Mouse (Mus musculus) limb, embryonic 15.5 days (tissue): ENCODE measurements around the gene Zfp37. TPM values are rescaled to one million over a fixed set of nuclear protein-coding genes. Genes with fewer than 3 reads are reported as not detected.

ENCODE experiments used
- ATAC-seq: fragments of 200-750 bp; cut with Nextera tagmentation; 2 replicates; pipeline ENCODE4 v1.8.0; 2017; ENCODE audit warnings: low read depth, moderate TSS enrichment; ENCODE audit not compliant: insufficient number of reproducible peaks, low FRiP score, low TSS enrichment
- H3K27ac ChIP-seq: fragments of 300-500 bp; sonication (generic); 2 replicates; pipeline ENCODE4 v1.5.1; 2015; ENCODE audit warnings: moderate library complexity, mild to moderate bottlenecking, inconsistent platforms
- H3K27me3 ChIP-seq: fragments of 300-500 bp; sonication (generic); 2 replicates; pipeline ENCODE4 v1.6.1; 2015; ENCODE audit warnings: inconsistent platforms
- H3K36me3 ChIP-seq: fragments of 300-500 bp; sonication (generic); 2 replicates; pipeline ENCODE4 v1.6.1; 2015; ENCODE audit warnings: inconsistent platforms
- H3K4me1 ChIP-seq: fragments of 300-500 bp; sonication (generic); 2 replicates; pipeline ENCODE4 v1.6.1; 2015; ENCODE audit warnings: inconsistent platforms
- H3K4me2 ChIP-seq: fragments of 300-500 bp; sonication (generic); 2 replicates; pipeline ENCODE4 v1.6.1; 2015; ENCODE audit warnings: mild to moderate bottlenecking, inconsistent platforms
- H3K4me3 ChIP-seq: fragments of 300-500 bp; sonication (generic); 2 replicates; pipeline ENCODE4 v1.5.1; 2015; ENCODE audit warnings: mild to moderate bottlenecking, inconsistent platforms
- H3K9ac ChIP-seq: fragments of 300-500 bp; sonication (generic); 2 replicates; pipeline ENCODE4 v1.6.1; 2015; ENCODE audit warnings: inconsistent platforms
- H3K9me3 ChIP-seq: fragments of 300-500 bp; sonication (generic); 2 replicates; pipeline ENCODE4 v1.6.1; 2016; ENCODE audit warnings: inconsistent platforms
- WGBS: fragments of 180-500 bp; shearing (Covaris S2); methylation state at CpG from one replicate; pipeline ENCODE4 v1.1.7; 2015; 5-methylcytosine and 5-hydroxymethylcytosine counted together
- polyA plus RNA-seq: library from polyadenylated mRNA; unstranded; fragments of >200 nt; fragmentation: Nextera tagmentation; extraction: Ambion mirVana; gene quantifications from 2 replicates; pipeline ENCODE4 v1.2.1, GENCODE M21; 2015

Zfp37 gene
- polyA plus RNA-seq, 1 experiment from 2014 or later: 9.4 TPM

GRCm38 (mm10) chr4:62262276-62262675, 31.4 kb upstream of the Zfp37 start, which contains the start of gene Slc31a2:
Slc31a2 (plus strand) TSS chr4:62262562.
- no peak within 1 kb of the TSS for H3K4me3 ChIP-seq
- no peaks in the 10 kb centered on the region for H3K27me3 ChIP-seq
- no peaks in the 10 kb centered on the region for H3K36me3 ChIP-seq
- no peak within 1 kb of the TSS for H3K9ac ChIP-seq
- H3K27ac ChIP-seq: no peak within 1 kb of the TSS
- 45% methylated on average over 2 of the region's 2 CpGs for WGBS
- no peaks in the 10 kb centered on the region for H3K9me3 ChIP-seq
- ATAC-seq: no peak
- no peak within 1 kb of the TSS for H3K4me2 ChIP-seq
- H3K4me1 ChIP-seq: 0 out of 2 replicates have a peak, but pooled peaks cover 4% of the 10 kb centered on the region

- no peak for ATAC-seq
- no peak overlapping the region for H3K9ac ChIP-seq
- no peaks in the 10 kb centered on the region for H3K4me1 ChIP-seq
- H3K4me2 ChIP-seq: no peak overlapping the region
- no peak overlapping the region for H3K27ac ChIP-seq
- 18% methylated on average over 8 of the region's 8 CpGs for WGBS
- no peak overlapping the region for H3K4me3 ChIP-seq
- H3K27me3 ChIP-seq: no peaks in the 10 kb centered on the region
- no peaks in the 10 kb centered on the region for H3K9me3 ChIP-seq
- no peaks in the 10 kb centered on the region for H3K36me3 ChIP-seq
These were observed 26.1 kb upstream of the Zfp37 start for GRCm38 (mm10) chr4:62256931-62257330.

- H3K27me3 ChIP-seq: no peaks in the 10 kb centered on the region
- no peak overlapping the region for H3K27ac ChIP-seq
- ATAC-seq: no peak
- H3K36me3 ChIP-seq: no peaks in the 10 kb centered on the region
- 66% methylated on average over 8 of the region's 8 CpGs for WGBS
- no peak overlapping the region for H3K9ac ChIP-seq
- no peaks in the 10 kb centered on the region for H3K4me1 ChIP-seq
- no peaks in the 10 kb centered on the region for H3K9me3 ChIP-seq
- no peak overlapping the region for H3K4me3 ChIP-seq
- H3K4me2 ChIP-seq: no peak overlapping the region
These were observed 23.7 kb upstream of the Zfp37 start for GRCm38 (mm10) chr4:62254551-62254950.

- no peaks in the 10 kb centered on the region for H3K4me1 ChIP-seq
- no peak overlapping the region for H3K27ac ChIP-seq
- H3K4me2 ChIP-seq: no peak overlapping the region
- H3K4me3 ChIP-seq: no peak overlapping the region
- no peak for ATAC-seq
- H3K9me3 ChIP-seq: no peaks in the 10 kb centered on the region
- no peaks in the 10 kb centered on the region for H3K27me3 ChIP-seq
- 89% methylated on average over 4 of the region's 4 CpGs for WGBS
- H3K9ac ChIP-seq: no peak overlapping the region
- H3K36me3 ChIP-seq: no peaks in the 10 kb centered on the region
These were observed 20.9 kb upstream of the Zfp37 start for GRCm38 (mm10) chr4:62251776-62252175.

- Histone ChIP-seq H3K9me3 (no peaks in the 10 kb centered on the region), H3K27me3 (no peaks in the 10 kb centered on the region), H3K4me1 (no peaks in the 10 kb centered on the region), H3K36me3 (no peaks in the 10 kb centered on the region), H3K9ac (no peak overlapping the region), H3K4me3 (no peak overlapping the region), H3K27ac (no peak overlapping the region), H3K4me2 (no peak overlapping the region)
- no peak for ATAC-seq
- WGBS: 40% methylated on average over 3 of the region's 3 CpGs
These were observed 20.2 kb upstream of the Zfp37 start for GRCm38 (mm10) chr4:62250896-62251544.

- Histone ChIP-seq H3K4me1 (no peaks in the 10 kb centered on the region), H3K36me3 (no peaks in the 10 kb centered on the region), H3K9ac (no peak overlapping the region), H3K27ac (no peak overlapping the region), H3K9me3 (no peaks in the 10 kb centered on the region), H3K4me2 (no peak overlapping the region), H3K4me3 (no peak overlapping the region), H3K27me3 (no peaks in the 10 kb centered on the region)
- no peak for ATAC-seq
- 27% methylated on average over 4 of the region's 4 CpGs for WGBS
These were observed 17.5 kb upstream of the Zfp37 start for GRCm38 (mm10) chr4:62248328-62248727.

GRCm38 (mm10) chr4:62240586-62240985, 9.7 kb upstream of the Zfp37 start:
- no peak for ATAC-seq
- 68% methylated on average over 6 of the region's 6 CpGs for WGBS
- no peak overlapping the region for H3K27ac ChIP-seq
- H3K4me3 ChIP-seq: no peak overlapping the region
- H3K4me1 ChIP-seq: no peaks in the 10 kb centered on the region
- H3K9me3 ChIP-seq: no peaks in the 10 kb centered on the region
- H3K36me3 ChIP-seq: no peaks in the 10 kb centered on the region
- H3K4me2 ChIP-seq: no peak overlapping the region
- H3K9ac ChIP-seq: no peak overlapping the region
- H3K27me3 ChIP-seq: no peaks in the 10 kb centered on the region

GRCm38 (mm10) chr4:62230153-62230552, 694 bp downstream of the Zfp37 start:
- H3K9me3 ChIP-seq: no peaks in the 10 kb centered on the region
- H3K9ac ChIP-seq: no peak overlapping the region
- 75% methylated on average over 1 of the region's 1 CpGs for WGBS

GRCm38 (mm10) chr4:62229448-62229847, 1.4 kb downstream of the Zfp37 start:
- H3K4me1 ChIP-seq: no peaks in the 10 kb centered on the region
- H3K36me3 ChIP-seq: no peaks in the 10 kb centered on the region
- no peak overlapping the region for H3K9ac ChIP-seq
- no peak for ATAC-seq
- no peaks in the 10 kb centered on the region for H3K27me3 ChIP-seq
- no peak overlapping the region for H3K27ac ChIP-seq
- no peak overlapping the region for H3K4me2 ChIP-seq
- H3K4me3 ChIP-seq: no peak overlapping the region
- H3K9me3 ChIP-seq: no peaks in the 10 kb centered on the region
- 88% methylated on average over 7 of the region's 7 CpGs for WGBS

More at GRCm38 (mm10) chr4:62230153-62230552, 694 bp downstream of the Zfp37 start:
- no peaks in the 10 kb centered on the region for H3K27me3 ChIP-seq
- no peak overlapping the region for H3K27ac ChIP-seq
- ATAC-seq: no peak
- H3K36me3 ChIP-seq: no peaks in the 10 kb centered on the region
- no peak overlapping the region for H3K4me3 ChIP-seq
- no peak overlapping the region for H3K4me2 ChIP-seq
- no peaks in the 10 kb centered on the region for H3K4me1 ChIP-seq

- no peaks in the 10 kb centered on the region for H3K36me3 ChIP-seq
- no peak overlapping the region for H3K4me2 ChIP-seq
- no peak overlapping the region for H3K9ac ChIP-seq
- H3K9me3 ChIP-seq: no peaks in the 10 kb centered on the region
- H3K4me1 ChIP-seq: no peaks in the 10 kb centered on the region
- no peak overlapping the region for H3K4me3 ChIP-seq
- 35% methylated on average over 10 of the region's 10 CpGs for WGBS
- no peak for ATAC-seq
- H3K27ac ChIP-seq: no peak overlapping the region
- H3K27me3 ChIP-seq: no peaks in the 10 kb centered on the region
These were observed 2.5 kb downstream of the Zfp37 start for GRCm38 (mm10) chr4:62228391-62228790.

- WGBS: 70% methylated on average over 2 of the region's 2 CpGs
- H3K4me1 ChIP-seq: peaks cover 2% of the 10 kb centered on the region; the same call in 1 of the 2 replicates
These were observed 17.4 kb downstream of the Zfp37 start for GRCm38 (mm10) chr4:62213490-62213889.

GRCm38 (mm10) chr4:62210035-62210434, 20.8 kb downstream of the Zfp37 start:
- no peaks in the 10 kb centered on the region for H3K27me3 ChIP-seq
- no peak overlapping the region for H3K9ac ChIP-seq
- 44% methylated on average over 4 of the region's 4 CpGs for WGBS
- H3K27ac ChIP-seq: no peak overlapping the region
- H3K4me1 ChIP-seq: peaks cover 6% of the 10 kb centered on the region
- peaks cover 2% of the 10 kb centered on the region; the same call in 1 of the 2 replicates for H3K36me3 ChIP-seq
- ATAC-seq: no peak
- H3K4me3 ChIP-seq: no peak overlapping the region
- H3K9me3 ChIP-seq: no peaks in the 10 kb centered on the region
- no peak overlapping the region for H3K4me2 ChIP-seq

More at GRCm38 (mm10) chr4:62213490-62213889, 17.4 kb downstream of the Zfp37 start:
- H3K27ac ChIP-seq: no peak overlapping the region
- H3K4me2 ChIP-seq: no peak overlapping the region
- no peaks in the 10 kb centered on the region for H3K36me3 ChIP-seq
- no peak overlapping the region for H3K9ac ChIP-seq
- H3K27me3 ChIP-seq: no peaks in the 10 kb centered on the region
- no peak for ATAC-seq
- H3K9me3 ChIP-seq: no peaks in the 10 kb centered on the region
- H3K4me3 ChIP-seq: no peak overlapping the region
